Mouse (Mus musculus): ENCODE measurements around the gene Pirt. TPM values are rescaled to one million over a fixed set of nuclear protein-coding genes. Genes with fewer than 3 reads are reported as not detected.

Gene Pirt
- 7.4 and 8.0 TPM in 2 replicates for polyA plus RNA-seq (2015; fragmentation: Nextera tagmentation; extraction: Ambion mirVana)

GRCm38 (mm10) chr11:66911811-66912210 lies at the start of gene Pirt:
Pirt (plus strand) TSS chr11:66911981.
- H3K4me3 ChIP-seq = peak within 1 kb of the TSS; percentile 34
- peaks cover 38% of the 10 kb centered on the region for H3K4me1 ChIP-seq (replicated peaks)
- H3K9me3 ChIP-seq (replicated peaks) = no peaks in the 10 kb centered on the region
- WGBS = 30% methylated on average over 10 of the region's 10 CpGs
- H3K9ac ChIP-seq = peak within 1 kb of the TSS; percentile 31
- ATAC-seq (replicated peaks; ENCODE audit: insufficient number of reproducible peaks, insufficient read depth, low FRiP score, low read depth) = no peak
- H3K36me3 ChIP-seq = no peaks in the 10 kb centered on the region
- H3K4me2 ChIP-seq = peak within 1 kb of the TSS; percentile 56
- peak within 1 kb of the TSS; percentile 87 for H3K27ac ChIP-seq
- peaks cover 13% of the 10 kb centered on the region; the same call in 1 of the 2 replicates for H3K27me3 ChIP-seq

- Histone ChIP-seq H3K27me3 (no peaks in the 10 kb centered on the region), H3K36me3 (no peaks in the 10 kb centered on the region), H3K4me3 (no peak overlapping the region), H3K9me3 (replicated peaks) (no peaks in the 10 kb centered on the region), H3K4me1 (replicated peaks) (no peaks in the 10 kb centered on the region), H3K9ac (no peak overlapping the region), H3K27ac (no peak overlapping the region), H3K4me2 (no peak overlapping the region)
- WGBS = 9% methylated on average over 5 of the region's 5 CpGs
- no peak for ATAC-seq (replicated peaks; ENCODE audit: insufficient number of reproducible peaks, insufficient read depth, low FRiP score, low read depth)
These were observed 40.1 kb upstream of the Pirt start for GRCm38 (mm10) chr11:66871701-66872100.

- no peak overlapping the region for H3K4me3 ChIP-seq
- H3K4me1 ChIP-seq (replicated peaks) = no peaks in the 10 kb centered on the region
- no peak overlapping the region for H3K27ac ChIP-seq
- H3K9me3 ChIP-seq (replicated peaks) = no peaks in the 10 kb centered on the region
- 53% methylated on average over 3 of the region's 3 CpGs for WGBS
- no peaks in the 10 kb centered on the region for H3K36me3 ChIP-seq
- no peaks in the 10 kb centered on the region for H3K27me3 ChIP-seq
- no peak overlapping the region for H3K9ac ChIP-seq
- ATAC-seq (replicated peaks; ENCODE audit: insufficient number of reproducible peaks, insufficient read depth, low FRiP score, low read depth) = no peak
- no peak overlapping the region for H3K4me2 ChIP-seq
These were observed 38.9 kb upstream of the Pirt start for GRCm38 (mm10) chr11:66872773-66873470.

GRCm38 (mm10) chr11:66881291-66881690 lies 30.5 kb upstream of the Pirt start:
- Histone ChIP-seq H3K4me1 (replicated peaks) (peaks cover 5% of the 10 kb centered on the region; the same call in 1 of the 2 replicates), H3K27me3 (no peaks in the 10 kb centered on the region; the same call in 1 of the 2 replicates), H3K27ac (no peak overlapping the region), H3K9ac (no peak overlapping the region), H3K36me3 (no peaks in the 10 kb centered on the region), H3K4me3 (no peak overlapping the region), H3K9me3 (replicated peaks) (no peaks in the 10 kb centered on the region), H3K4me2 (no peak overlapping the region)
- ATAC-seq (replicated peaks; ENCODE audit: insufficient number of reproducible peaks, insufficient read depth, low FRiP score, low read depth) = no peak
- 56% methylated on average over 2 of the region's 2 CpGs for WGBS

- WGBS = 64% methylated on average over 7 of the region's 7 CpGs
- Histone ChIP-seq H3K9ac (no peak overlapping the region), H3K9me3 (replicated peaks) (no peaks in the 10 kb centered on the region), H3K27ac (peak overlapping the region; percentile 61), H3K36me3 (no peaks in the 10 kb centered on the region), H3K4me1 (replicated peaks) (peaks cover 5% of the 10 kb centered on the region; the same call in 1 of the 2 replicates), H3K4me2 (no peak overlapping the region), H3K27me3 (no peaks in the 10 kb centered on the region; the same call in 1 of the 2 replicates), H3K4me3 (no peak overlapping the region)
- peak; percentile 64; the same call in 1 of the 2 replicates for ATAC-seq (replicated peaks; ENCODE audit: insufficient number of reproducible peaks, insufficient read depth, low FRiP score, low read depth)
These were observed 29.3 kb upstream of the Pirt start for GRCm38 (mm10) chr11:66882224-66883040.

- H3K9me3 ChIP-seq (replicated peaks) = no peaks in the 10 kb centered on the region
- H3K9ac ChIP-seq = no peak overlapping the region
- no peak overlapping the region for H3K4me3 ChIP-seq
- ATAC-seq (replicated peaks; ENCODE audit: insufficient number of reproducible peaks, insufficient read depth, low FRiP score, low read depth) = no peak
- no peak overlapping the region for H3K4me2 ChIP-seq
- no peaks in the 10 kb centered on the region for H3K36me3 ChIP-seq
- H3K4me1 ChIP-seq (replicated peaks) = no peaks in the 10 kb centered on the region
- H3K27ac ChIP-seq = no peak overlapping the region
- WGBS = 77% methylated on average over 3 of the region's 3 CpGs
- H3K27me3 ChIP-seq = no peaks in the 10 kb centered on the region
These were observed 19.2 kb upstream of the Pirt start for GRCm38 (mm10) chr11:66892536-66892935.

- Histone ChIP-seq H3K9me3 (replicated peaks) (no peaks in the 10 kb centered on the region), H3K27ac (no peak overlapping the region), H3K36me3 (no peaks in the 10 kb centered on the region), H3K4me3 (no peak overlapping the region), H3K27me3 (0 out of 2 replicates have a peak, but pooled peaks cover 4% of the 10 kb centered on the region), H3K9ac (no peak overlapping the region), H3K4me1 (replicated peaks) (no peaks in the 10 kb centered on the region), H3K4me2 (no peak overlapping the region)
- WGBS = 84% methylated on average over 2 of the region's 2 CpGs
- ATAC-seq (replicated peaks; ENCODE audit: insufficient number of reproducible peaks, insufficient read depth, low FRiP score, low read depth) = no peak
These were observed 13.0 kb upstream of the Pirt start for GRCm38 (mm10) chr11:66898747-66899146.

GRCm38 (mm10) chr11:66899426-66899825 lies 12.4 kb upstream of the Pirt start:
- Histone ChIP-seq H3K27me3 (0 out of 2 replicates have a peak, but pooled peaks cover 4% of the 10 kb centered on the region), H3K9me3 (replicated peaks) (no peaks in the 10 kb centered on the region), H3K4me1 (replicated peaks) (no peaks in the 10 kb centered on the region), H3K36me3 (no peaks in the 10 kb centered on the region), H3K4me2 (no peak overlapping the region), H3K4me3 (no peak overlapping the region), H3K27ac (no peak overlapping the region), H3K9ac (no peak overlapping the region)
- 16% methylated on average over 7 of the region's 7 CpGs for WGBS
- ATAC-seq (replicated peaks; ENCODE audit: insufficient number of reproducible peaks, insufficient read depth, low FRiP score, low read depth) = no peak

DNA sequence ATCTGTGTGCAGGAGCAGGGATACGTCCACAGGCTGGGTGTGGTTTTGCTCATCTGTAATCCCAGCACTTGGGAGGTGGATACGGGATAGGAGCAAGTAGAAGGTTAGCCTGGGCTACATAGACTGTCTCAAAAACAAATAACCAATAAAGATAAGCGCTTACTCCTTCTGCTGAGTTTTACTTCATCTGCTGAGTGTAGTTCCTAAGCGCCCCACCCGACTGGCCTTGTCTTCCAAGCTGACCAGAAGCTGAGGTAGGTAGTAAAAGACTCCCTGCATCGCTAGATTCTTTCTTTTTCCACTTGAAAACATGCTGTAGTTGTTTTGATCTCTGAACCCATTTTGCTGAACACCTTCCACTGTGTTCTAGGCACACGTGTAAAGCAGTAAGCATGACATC lies 9.0 kb upstream of the Pirt start:
- H3K4me2 ChIP-seq = no peak overlapping the region
- no peak for ATAC-seq (replicated peaks; ENCODE audit: insufficient number of reproducible peaks, insufficient read depth, low FRiP score, low read depth)
- WGBS = 87% methylated on average over 7 of the region's 7 CpGs

DNA sequence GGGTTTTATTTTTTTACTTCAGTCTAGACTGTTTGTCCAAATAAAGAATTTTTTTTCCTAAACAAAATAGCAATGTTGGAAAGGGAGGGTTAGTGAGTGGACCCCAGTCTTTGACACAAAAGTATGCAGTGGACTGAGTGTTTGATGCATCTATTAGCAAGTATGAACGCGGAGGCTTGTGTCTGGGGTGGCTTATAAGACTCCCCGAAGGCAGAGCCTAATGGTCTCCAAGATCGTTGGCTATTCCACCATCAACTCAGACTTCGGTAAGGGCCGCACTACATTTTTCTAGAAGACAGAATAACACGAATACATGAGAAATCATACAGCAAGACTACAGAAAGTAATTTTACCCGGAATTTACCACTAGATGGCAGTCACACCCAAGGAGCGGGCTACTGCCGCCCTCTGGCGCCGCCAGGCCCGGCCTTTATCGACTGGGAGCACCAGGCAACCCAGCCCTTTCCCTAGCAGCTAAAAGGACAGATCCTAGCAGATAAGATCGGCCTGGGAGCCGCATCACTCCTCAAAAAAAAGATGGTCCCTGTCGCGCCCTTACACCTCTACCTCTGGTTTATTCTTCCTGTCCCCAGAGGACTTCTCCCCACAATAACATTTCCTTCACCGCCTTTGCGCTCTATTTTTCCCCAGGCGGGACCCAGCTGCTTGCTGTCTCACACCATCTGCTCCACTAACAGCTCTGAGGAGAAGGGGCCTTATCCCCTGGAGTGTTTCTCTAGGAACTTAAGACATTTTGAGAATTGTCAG lies 6.0 kb upstream of the Pirt start:
- peak; percentile 65; the same call in 1 of the 2 replicates for ATAC-seq (replicated peaks; ENCODE audit: insufficient number of reproducible peaks, insufficient read depth, low FRiP score, low read depth)
- Histone ChIP-seq H3K27ac (no peak overlapping the region), H3K4me2 (peak overlapping the region; percentile 21; the same call in 1 of the 2 replicates), H3K4me3 (no peak overlapping the region), H3K9me3 (replicated peaks) (no peaks in the 10 kb centered on the region), H3K9ac (no peak overlapping the region), H3K36me3 (no peaks in the 10 kb centered on the region), H3K27me3 (0 out of 2 replicates have a peak, but pooled peaks cover 2% of the 10 kb centered on the region), H3K4me1 (replicated peaks) (no peaks in the 10 kb centered on the region)
- 15% methylated on average over 21 of the region's 21 CpGs for WGBS

More for the DNA sequence above, 9.0 kb upstream of the Pirt start:
- Histone ChIP-seq H3K9ac (no peak overlapping the region), H3K4me1 (replicated peaks) (no peaks in the 10 kb centered on the region), H3K4me3 (no peak overlapping the region), H3K9me3 (replicated peaks) (no peaks in the 10 kb centered on the region), H3K27ac (no peak overlapping the region), H3K36me3 (no peaks in the 10 kb centered on the region), H3K27me3 (0 out of 2 replicates have a peak, but pooled peaks cover 4% of the 10 kb centered on the region)

Data from heart, embryonic 15.5 days (tissue).